Mouse (Mus musculus): ENCODE results near the gene Efna3.
A peak's percentile ranks its signal among the peaks of the same experiment; 100 is the strongest.

Gene Efna3

GRCm38 (mm10) chr3:89322514-89323165 lies at the start of gene Efna3:
TSS of gene Efna3 (minus strand) at chr3:89322965.
- peak; percentile 71 for DNase-seq

GRCm38 (mm10) chr3:89367338-89367737 lies 44.6 kb upstream of the Efna3 start:
- no peak for DNase-seq

GRCm38 (mm10) chr3:89365486-89366414 lies 43.0 kb upstream of the Efna3 start:
- DNase-seq: no peak

DNA sequence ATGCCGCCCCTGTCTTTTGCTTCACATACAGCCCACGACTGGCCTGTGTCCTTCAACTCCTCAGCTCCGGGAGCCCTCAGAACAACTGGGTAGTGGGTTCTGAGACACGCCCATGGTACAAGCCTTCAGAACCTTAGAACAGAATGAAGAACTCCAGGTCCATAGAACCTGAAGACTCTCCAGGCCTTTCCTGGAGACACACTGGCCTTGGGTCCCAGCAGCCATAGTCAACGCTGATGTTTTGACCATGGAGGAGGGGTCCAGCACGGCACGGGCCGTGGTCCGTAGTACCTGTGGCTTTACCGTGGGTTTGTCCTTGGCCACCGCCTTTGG lies 42.4 kb upstream of the Efna3 start, which contains the start of gene Dcst1:
Gene Dcst1, minus strand, starts transcription at position 101 of the 333 bp plus-strand sequence.
- no peak for DNase-seq

GRCm38 (mm10) chr3:89364631-89365030 lies 41.9 kb upstream of the Efna3 start:
- no peak for DNase-seq

- no peak for DNase-seq
Observed at GRCm38 (mm10) chr3:89361675-89362074, 38.9 kb upstream of the Efna3 start, which contains the start of gene Dcst2. TSS of gene Dcst2 (plus strand) at chr3:89361975.

GRCm38 (mm10) chr3:89360237-89360636 lies 37.5 kb upstream of the Efna3 start:
- DNase-seq: no peak

DNA sequence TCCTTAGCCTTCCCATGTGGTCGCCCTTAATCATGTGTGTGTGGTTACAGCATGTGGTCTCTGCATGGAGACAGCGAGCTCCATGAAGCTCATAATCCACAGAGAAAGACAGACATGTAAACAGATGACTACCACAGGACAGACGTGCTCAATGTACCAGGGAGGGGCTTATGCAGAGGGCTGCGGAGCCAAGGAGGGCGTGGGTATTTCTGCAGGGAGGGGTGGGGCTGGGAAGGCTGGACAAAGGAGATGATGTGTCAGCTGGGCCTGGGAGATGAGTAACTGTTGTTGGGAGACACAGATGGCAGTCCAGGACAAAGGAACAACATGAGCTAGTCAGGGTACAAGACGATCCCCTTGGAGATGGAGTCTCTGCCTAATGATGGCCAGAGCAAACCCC lies 36.9 kb upstream of the Efna3 start:
- peak; percentile 30 for DNase-seq

DNA sequence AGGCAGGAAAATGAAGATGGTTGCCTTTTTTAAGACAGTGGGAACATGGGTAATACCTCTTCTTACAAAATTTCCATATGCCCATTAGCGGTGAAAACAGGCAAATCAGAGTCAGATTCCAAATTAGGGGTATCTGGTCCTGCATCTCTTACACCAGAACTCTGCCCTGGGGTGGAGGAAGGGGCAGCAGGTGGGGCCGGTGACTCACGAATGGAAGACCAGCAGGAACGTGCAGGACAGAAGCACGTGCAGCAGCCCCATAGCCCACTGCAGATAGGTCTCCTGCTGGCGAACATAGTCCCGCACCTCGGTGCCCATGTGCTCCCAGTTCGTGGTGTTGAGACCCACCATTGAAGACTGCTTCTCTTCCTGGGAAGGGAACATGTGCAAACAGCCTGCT lies 33.3 kb upstream of the Efna3 start:
- no peak for DNase-seq

- DNase-seq: no peak
Observed at GRCm38 (mm10) chr3:89355512-89355902, 32.7 kb upstream of the Efna3 start.

DNA sequence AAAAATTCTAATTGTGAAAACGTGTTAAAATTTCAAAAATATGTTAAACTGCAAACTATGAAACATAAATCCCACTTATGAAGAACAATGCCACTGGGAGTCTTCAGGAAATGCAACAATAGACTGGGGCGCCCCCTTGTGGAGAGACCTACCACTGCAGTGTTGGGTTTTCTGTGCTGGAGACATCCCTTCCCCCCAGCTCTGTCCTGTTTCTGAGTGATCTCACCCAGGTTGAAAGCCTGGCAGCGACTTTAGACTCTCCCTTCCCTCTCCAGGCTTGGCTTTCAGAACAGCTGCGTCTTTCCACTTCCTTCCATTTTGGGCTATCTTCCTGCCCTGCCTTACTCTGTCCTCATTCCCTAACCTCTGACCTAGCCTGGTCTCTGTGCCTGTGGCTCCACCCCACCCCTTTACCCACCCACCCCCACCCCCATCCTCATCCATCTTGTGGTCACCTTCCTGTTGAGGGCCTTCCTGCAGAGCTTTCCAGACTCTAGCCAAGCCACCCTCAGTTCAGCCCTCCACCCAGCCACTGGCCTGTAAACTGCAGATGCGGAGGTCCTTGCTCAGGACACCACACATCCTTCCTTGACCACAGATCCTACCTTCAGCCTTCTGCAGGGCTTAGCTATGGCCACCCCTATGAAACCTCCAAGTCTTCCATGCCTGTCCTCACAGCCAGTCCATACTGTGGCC lies 32.2 kb upstream of the Efna3 start:
- peak; percentile 95 for DNase-seq

- no peak for DNase-seq
Observed at GRCm38 (mm10) chr3:89351271-89351670, 28.5 kb upstream of the Efna3 start.

DNA sequence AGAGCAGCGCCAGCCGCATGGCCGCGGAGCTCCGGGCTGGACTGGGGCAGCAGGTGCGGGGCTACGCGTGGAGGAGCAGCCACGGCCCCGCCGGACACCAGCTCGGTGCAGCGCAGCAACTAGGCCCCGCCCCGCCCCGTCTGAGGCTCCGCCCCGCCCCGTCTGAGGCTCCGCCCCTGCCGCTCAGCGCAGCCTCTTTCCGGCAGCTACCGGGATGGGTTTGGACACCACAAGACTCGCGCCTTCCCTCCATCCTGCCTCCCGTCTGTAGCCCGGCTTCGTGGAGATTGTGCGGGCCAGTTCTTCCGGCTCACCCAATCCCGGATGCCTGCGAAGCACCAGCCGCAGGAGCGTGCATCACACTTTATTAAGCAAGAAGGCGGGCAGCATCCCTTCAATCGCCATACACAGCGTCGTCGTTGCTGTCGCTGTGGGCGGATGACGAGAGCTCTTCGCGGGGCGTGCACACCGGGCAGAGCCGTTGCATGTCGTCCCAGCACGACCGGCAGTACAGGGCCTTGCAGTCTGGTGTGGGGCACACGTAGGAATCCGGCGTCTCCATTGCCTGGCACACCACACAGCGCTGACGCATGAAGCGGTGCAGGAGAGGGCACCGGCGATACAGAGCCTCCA lies 27.2 kb upstream of the Efna3 start, which contains the start of gene Adam15:
Gene Adam15, minus strand, starts transcription at position 128 of the 633 bp plus-strand sequence.
- DNase-seq: peak; percentile 94

GRCm38 (mm10) chr3:89348911-89349868 lies 26.4 kb upstream of the Efna3 start:
- DNase-seq: peak; percentile 87

- peak; percentile 59 for DNase-seq
Observed at GRCm38 (mm10) chr3:89347916-89348315, 25.2 kb upstream of the Efna3 start.

DNA sequence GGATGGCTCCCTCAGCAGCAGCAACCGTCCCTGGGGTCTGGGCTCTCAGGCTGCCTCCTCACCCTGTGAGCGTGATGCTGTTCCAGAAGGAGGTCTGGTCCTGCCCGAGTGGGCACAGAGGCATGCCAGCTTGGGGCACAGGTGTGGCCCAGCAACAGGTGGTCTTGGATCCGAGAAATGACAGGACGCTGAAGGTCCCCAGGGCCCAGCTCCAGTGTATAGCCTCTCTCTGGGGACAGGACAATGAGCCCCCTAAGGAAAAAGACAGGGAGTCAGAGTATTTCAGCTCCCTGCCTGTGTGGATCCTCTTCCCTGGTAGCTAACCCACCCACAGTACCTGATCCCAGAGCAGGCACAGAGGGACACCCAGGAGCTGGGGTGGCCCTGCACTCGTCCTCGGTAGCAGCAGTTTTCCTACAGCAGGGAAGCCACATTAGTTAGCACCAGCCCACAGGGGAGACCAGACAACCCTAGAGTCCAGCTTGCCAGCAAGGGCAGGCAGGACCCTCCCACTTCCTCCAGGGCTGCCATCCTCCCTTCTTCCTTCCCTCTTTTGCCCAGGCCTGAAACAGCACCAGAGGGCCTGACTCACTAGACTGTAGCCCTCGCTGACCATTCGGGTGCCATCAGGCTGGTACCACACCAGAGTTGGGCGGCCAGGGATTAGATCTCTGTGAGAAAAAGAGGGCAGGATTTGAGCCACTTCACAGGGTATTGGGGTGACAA lies 24.2 kb upstream of the Efna3 start:
- no peak for DNase-seq

DNA sequence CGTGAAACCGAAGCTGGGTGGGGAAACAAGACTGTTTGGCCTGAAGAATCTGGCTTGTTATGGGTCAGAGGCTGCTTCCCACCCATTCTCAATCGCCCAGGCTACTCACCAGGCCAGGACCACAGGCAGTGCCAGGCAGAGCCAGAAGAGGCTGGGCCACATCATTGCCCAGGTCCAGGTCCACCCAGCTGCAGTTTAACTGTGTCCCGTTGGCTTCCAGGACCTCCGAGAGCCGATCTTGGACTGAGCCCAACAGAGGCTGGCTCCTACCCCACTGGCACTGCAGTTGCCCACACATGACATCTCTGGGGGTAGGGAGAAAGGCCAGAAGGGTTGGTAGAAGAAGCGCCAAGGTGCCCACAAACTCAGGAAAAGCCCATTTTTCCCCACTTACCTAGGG lies 20.5 kb upstream of the Efna3 start:
- DNase-seq: no peak

- DNase-seq: no peak
Observed at GRCm38 (mm10) chr3:89341794-89342193, 19.0 kb upstream of the Efna3 start.

- DNase-seq: peak; percentile 85
Observed at GRCm38 (mm10) chr3:89340465-89340864, 17.7 kb upstream of the Efna3 start.

DNA sequence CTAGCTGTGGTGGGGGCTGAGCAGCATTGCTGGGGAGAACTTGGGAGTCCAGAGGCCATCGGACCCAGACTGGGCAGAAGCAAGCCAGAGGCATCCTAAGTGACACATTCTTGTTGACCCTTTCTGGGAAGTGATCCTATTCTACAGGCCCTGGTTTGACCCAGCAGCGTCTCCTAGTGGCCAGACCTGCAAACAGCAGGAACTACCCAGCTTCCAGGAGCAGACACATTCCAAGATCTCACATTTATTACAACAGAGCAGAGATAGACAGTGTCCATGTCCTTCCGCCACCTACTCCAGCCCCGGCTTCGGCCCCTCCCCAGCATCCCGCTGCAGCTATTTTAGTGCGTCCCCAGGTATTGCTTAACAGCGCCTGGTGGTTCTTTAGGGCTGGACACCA lies 16.7 kb upstream of the Efna3 start:
- peak; percentile 87 for DNase-seq

Measured in lung, postnatal 10 days (tissue).